Mouse (Mus musculus) gastrocnemius, postnatal 14 days (tissue): ENCODE results near the gene Elovl3. TPM values are rescaled to one million over a fixed set of nuclear protein-coding genes. Genes with fewer than 3 reads are reported as not detected.
"Not testable (repeated sequence)": the region's sequence is repeated elsewhere in the genome, so short reads cannot be mapped to it uniquely, and the experiment has no call there.

Experiments used
- DNase-seq: peaks from one replicate; pipeline ENCODE4 v3.0.0; 2021; ENCODE audit warnings: mixed read lengths
- intact Hi-C: fragments of 180-260 bp; cut with DNase I; formaldehyde crosslinking; loops from one replicate; pipeline ENCODE4 v1.15.1; 2025; ENCODE audit warnings: low total_unique reads
- total RNA-seq, 2 experiments: library from RNA; stranded (reverse); gene quantifications; 2 replicates each; pipeline ENCODE4 v1.2.3; 2021

Gene Elovl3
- total RNA-seq, 2 experiments from 2014 or later: not detected

DNA sequence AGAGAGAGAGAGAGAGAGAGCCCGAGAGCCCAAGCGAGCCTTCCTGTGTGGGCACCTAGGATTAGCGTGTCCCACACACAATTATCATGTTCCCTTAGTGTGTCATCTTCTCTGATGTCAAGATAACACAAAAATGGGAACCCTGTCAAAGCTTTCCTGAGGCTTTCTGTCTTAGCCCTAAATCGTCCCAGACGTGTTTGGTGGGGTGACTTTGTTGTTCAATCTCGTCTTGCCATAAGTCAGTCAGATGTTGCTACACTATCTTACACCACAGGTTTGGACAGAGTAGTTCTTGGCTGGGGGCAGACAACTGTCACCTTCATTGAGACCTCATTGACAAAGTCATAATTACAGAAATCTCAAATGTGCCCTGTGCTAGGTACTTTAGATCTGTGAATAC is 880 bp downstream of the Elovl3 start:
- intact Hi-C loops: no loop called here
- DNase-seq: no peak

GRCm38 (mm10) chr19:46135297-46135696 is 3.6 kb downstream of the Elovl3 start:
- intact Hi-C loops: loop anchor here (2.0 kb wide), 1 partner anchor 118 kb away; no protein-coding TSS in a partner anchor
- DNase-seq: peak; percentile 90

- intact Hi-C loops: loop anchor here (2.0 kb wide), 1 partner anchor 117 kb away; no protein-coding TSS in a partner anchor
- DNase-seq: peak; percentile 81
Measured at GRCm38 (mm10) chr19:46135789-46136638, 4.3 kb downstream of the Elovl3 start.

DNA sequence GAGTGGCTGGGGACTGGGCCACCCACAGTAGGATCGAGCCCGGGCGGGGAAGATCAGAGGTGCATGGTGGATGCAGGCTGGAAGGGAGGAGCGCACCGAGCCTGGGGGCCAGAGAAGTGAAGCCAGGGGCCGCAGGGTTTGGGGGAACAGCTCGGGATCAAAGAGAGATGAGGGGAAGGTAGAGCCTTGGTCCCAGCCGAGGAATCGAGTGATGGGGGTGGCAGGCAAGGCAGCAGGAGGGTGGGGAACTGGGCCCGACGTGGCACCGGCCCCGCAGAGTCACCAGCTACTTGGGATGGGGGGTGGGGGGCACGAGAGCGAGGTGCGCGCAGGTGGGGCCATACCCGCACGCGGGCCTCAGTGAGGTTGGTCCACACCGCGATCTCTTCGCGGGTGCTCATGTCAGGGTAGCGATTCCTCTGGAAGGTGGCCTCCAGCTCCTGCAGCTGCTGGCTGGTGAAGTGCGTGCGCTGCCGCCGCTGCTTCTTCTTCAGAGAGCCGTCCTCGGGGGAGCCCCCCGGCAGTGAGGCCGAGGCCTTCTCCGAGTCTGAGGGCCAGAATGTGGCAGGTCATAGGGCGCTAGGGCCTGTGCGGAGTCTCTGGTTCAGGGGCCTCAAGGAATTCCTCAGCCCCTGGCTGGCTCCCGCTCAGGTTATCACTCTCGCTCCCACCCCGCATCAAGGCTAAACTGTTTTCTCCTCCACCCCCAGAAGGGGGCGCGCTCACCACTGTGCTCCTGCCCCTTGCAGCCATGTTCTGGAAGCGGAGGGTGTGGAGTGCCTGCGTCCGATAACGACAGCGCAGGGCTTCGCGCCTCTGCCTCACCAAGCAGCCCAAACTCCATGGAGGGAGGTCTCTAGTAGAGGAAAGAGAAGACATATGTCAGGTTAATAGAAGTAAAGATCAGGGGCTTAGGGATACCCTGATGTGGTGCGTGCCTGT is 5.2 kb downstream of the Elovl3 start:
- intact Hi-C loops: no loop called here
- DNase-seq: peak; percentile 68

DNA sequence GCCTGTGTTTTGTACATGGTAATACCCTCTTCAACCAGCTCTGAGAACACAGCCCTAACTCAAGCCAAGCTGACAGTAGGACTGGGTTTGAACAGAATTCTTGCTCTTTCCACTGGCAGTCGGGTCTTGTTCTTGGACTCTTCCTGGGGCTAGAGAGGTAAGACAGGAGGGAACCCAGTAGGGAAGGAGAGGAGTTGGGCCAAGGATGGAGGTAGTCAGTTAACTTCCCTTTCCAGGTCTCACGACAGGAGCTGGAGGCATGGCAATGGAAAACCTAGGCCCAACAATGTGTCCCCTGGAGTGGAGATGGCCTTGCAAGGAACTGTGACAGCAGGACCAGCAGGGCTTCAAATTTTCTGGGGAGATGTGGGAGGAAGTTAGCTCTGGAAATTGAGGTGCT is 8.6 kb downstream of the Elovl3 start:
- intact Hi-C loops: no loop called here
- no peak for DNase-seq

GRCm38 (mm10) chr19:46141091-46141490 is 9.4 kb downstream of the Elovl3 start:
- DNase-seq: peak; percentile 36
- intact Hi-C loops: no loop called here

DNA sequence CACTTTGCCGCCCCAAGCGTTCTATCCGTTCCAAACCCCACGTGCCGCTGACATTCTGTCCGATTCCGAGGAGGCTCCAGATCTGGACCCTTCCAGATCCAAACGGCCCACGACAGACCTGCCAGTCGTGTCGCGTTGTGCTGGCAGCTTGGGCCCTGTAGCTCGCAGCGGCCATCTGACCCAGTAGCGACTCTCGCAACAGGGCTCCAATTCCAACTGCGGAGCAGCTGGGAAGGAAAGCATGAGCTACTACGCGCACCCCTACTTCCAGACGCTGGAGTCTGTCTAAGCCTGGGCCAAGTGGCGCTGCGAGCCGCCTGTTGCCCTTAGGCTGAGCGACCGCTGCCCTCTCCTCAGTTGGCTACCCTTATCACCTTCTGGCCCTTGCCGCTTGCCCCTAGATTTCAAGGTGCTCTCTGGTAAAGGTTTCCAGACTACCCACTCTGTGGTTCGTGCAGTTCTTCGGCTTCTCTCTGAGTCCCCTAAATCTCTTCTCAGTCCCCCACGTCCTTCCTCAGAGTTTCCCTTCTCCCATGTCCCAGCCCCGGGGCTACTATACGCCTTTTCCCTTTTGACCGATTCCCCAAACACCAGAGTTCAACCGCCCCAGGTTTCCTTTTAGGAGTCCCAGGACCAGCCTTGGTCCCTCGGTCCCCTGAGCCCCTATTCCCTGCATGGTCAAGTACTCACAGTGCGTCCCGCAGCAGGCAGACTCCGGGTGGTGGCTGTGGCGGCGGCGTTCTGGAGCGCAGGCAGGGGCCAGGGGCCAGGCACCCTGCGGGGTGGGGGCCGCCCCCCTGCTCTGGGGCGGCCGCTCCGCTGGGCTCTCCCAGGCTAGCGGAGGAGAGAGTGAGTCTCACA is 16.0 kb downstream of the Elovl3 start, which contains the start of gene Pitx3:
Gene Pitx3 (minus strand): TSS at position 816 of the 861 bp plus-strand sequence.
- intact Hi-C loops: no loop called here
- peak; percentile 65 for DNase-seq

GRCm38 (mm10) chr19:46148372-46148760 is 16.7 kb downstream of the Elovl3 start:
- intact Hi-C loops: no loop called here
- peak; percentile 92 for DNase-seq

DNA sequence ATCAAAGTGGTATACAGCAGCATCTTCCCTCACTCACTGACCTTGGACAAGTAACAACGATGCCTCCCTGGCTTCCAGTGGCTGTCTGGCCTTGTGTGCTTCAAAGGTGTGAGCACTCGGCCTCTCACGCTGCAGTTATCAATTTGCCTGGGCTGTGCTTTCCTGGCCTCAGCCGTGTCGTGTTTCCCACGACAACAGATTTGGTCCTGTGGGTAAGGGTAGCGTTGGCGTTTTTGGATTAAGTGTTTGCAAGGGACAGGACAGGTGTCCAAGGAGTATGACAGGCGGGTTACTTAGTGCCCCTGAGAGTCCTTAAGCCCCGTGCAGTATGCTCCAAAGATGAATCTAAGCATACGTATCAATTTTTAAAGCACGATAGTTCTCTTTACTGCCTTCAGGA is 17.4 kb downstream of the Elovl3 start:
- DNase-seq: no peak
- intact Hi-C loops: no loop called here

DNA sequence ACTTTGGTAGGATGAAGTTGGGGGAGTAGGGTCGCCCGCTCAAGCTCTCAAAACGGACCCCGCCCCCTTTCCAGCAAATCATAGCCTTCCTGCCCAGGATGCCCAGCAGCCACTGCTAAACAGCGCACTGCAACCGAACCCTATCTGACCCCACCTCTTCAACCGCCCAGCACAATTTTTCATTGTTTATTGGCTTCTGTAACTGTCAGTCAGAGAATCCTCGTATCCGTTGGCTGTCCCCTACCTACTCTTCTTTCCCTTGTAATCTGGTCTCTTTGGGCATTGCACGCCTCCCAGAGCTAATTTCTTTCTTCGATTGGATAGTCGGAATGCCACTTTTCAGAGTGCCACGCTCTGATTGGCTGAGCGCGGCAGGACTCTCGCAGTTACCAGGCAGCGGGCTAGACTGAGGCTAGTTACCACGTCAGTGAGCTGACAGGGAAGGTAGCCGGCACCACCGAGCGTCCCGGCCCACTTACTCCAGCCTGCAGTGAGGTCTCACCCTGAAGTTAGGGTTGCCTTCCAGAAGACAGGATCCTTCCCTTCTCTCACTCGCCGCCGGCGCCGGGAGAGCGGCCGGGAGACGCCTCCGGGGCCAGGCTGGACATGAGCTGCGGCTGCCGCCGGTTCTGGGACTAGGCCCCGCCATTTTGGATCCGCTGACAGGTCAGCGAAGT is 20.6 kb downstream of the Elovl3 start, which contains the start of gene Gbf1:
Gene Gbf1 (plus strand): TSS at position 383 of the 677 bp plus-strand sequence.
- intact Hi-C loops: no loop called here

GRCm38 (mm10) chr19:46165950-46166349 is 34.3 kb downstream of the Elovl3 start:
- DNase-seq: no peak
- intact Hi-C loops: no loop called here

More for the DNA sequence above, 20.6 kb downstream of the Elovl3 start, which contains the start of gene Gbf1:
- peak; percentile 90 for DNase-seq

- intact Hi-C loops, DNase-seq: not testable (repeated sequence)
Measured at GRCm38 (mm10) chr19:46167169-46167568, 35.5 kb downstream of the Elovl3 start.

DNA sequence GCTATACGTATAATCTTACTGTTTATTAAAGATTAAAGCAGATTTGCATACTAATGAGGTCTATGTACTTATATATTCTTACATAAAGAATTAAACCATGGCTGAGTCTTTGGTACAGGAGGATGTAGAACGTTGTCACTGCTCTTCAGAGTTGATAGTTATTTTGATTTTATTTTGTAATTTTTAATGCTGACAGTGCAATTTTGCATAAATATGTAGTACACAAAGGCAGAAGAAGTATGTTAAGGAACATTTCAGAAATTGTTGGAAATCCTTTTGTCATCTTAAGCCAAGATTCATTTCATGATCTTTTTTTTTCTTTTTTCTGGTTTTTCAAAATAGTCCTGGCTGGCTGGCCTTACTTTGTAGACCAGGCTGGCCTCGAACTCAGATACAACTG is 37.7 kb downstream of the Elovl3 start:
- intact Hi-C loops: no loop called here
- no peak for DNase-seq

DNA sequence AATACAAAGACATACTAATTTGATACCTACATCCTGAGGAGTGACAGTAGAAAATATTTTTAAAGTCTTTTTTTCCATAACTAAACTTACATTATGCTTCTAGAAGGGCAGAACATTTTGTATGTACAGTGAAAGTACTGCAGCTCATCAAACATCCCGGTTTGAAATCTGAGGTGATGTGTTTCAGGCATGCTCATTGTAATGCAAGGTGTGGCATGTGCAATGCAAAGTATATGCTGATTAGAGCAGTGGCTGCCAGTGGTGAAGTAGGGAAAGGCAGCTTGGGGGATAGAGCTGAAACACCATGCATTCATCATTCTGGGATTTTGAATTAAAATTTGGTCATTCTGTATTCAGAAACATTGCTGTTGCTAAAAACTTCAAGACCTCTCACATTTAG is 38.2 kb downstream of the Elovl3 start:
- intact Hi-C loops: no loop called here
- no peak for DNase-seq

DNA sequence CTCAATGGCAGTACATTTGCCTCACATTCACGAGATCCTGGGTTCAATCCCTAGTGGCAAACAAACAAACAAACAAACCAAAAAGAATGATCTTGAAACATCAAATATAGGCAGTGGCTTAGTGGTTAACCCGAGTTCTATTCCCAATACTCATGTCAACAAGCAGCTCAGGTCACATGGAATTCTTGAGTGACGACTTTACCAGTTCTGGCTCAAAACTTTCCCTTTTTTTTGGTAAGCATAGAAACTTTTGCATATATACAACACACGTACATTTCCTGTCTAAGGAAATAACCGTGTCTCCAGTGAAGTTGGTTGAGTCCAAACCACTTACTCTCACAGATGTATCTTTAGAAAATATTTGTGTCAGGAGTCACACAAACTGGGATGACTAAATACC is 40.8 kb downstream of the Elovl3 start:
- intact Hi-C loops: no loop called here
- no peak for DNase-seq

- intact Hi-C loops: no loop called here
- DNase-seq: no peak
Measured at GRCm38 (mm10) chr19:46175173-46175572, 43.5 kb downstream of the Elovl3 start.

DNA sequence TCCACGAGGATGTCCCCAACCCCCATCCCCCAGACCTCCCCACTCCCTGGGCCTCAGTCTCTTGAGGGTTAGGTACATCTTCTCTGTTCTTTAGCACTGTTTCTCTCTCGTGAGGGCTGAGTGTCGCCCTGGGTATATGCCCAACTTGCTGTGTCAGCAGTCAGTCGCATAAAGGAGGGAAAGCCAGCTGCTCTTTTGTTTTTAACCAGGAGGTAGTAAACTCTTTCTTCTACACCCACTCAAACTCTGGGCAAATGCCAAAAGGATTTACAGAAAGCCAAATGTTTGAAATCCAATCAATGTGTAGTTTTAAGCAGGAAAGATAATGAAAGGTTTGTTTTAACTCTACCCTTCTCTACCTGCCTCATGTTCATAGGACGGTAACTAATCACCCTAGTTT is 45.3 kb downstream of the Elovl3 start:
- intact Hi-C loops: no loop called here

DNA sequence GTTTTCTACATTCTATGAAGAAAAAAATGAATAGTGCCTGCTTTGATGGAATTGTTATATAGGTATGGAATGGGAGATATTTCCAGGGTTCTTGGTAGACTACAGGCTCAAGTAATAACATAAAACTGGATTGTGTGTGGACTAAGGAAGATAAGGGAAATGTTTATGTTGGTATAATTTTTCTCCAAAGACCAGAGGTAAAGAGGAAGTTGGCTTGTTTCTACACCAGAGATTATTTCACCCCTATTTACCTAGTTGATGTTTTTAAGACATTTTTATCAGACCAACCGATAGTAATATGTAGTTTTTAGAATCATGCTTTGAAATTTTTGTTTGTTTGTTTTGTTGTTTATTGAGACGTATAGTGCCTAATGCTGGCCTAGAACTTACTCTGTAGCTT is 48.6 kb downstream of the Elovl3 start:
- DNase-seq: no peak
- intact Hi-C loops: no loop called here

More for the DNA sequence above, 45.3 kb downstream of the Elovl3 start:
- DNase-seq: no peak

DNA sequence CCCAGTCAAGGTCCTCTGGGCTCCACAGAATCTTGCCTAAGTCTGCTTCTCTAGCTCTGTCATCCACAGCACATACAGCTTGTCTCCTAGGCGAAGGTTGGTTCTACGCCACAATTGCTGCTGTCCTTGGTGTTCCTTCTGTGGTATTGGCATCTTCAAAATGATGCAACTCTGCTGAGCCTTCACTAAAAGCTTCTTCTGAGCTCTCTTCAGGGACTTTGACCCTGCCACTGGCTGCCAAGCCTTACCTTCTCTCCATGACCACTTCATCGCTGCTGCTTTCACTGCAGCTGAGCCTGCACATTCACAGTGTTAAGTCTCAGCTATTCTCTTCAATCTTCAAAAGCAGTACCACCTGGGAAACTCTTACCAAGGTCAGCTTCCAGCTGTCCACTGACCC is 50.5 kb downstream of the Elovl3 start:
- DNase-seq: no peak

More for the DNA sequence above, 50.5 kb downstream of the Elovl3 start:
- intact Hi-C loops: no loop called here
